Mouse (Mus musculus): ENCODE measurements at regions not wholly inside any gene's neighbourhood (a gene's known extent, or its start where the extent isn't known, plus 50 kb on each side); places are given as distances from the start of the nearest gene placed in this dataset.

- Histone ChIP-seq H3K4me1 (replicated peaks; ENCODE audit: control insufficient read depth, insufficient read depth, low read length) (peaks cover 43% of the 10 kb centered on the region), H3K4me3 (replicated peaks; ENCODE audit: low read length) (no peak overlapping the region), H3K4me2 (ENCODE audit: low read length) (no peak overlapping the region), H3K27me3 (replicated peaks; ENCODE audit: control insufficient read depth, insufficient read depth, low read length) (no peaks in the 10 kb centered on the region), H3K27ac (ENCODE audit: low read length) (peak overlapping the region; percentile 66), H3K9me3 (ENCODE audit: control insufficient read depth, low read length) (no peaks in the 10 kb centered on the region), H3K36me3 (ENCODE audit: control insufficient read depth, insufficient read depth) (no peaks in the 10 kb centered on the region), H3K9ac (replicated peaks; ENCODE audit: low read depth, low read length) (no peak overlapping the region)
- ATAC-seq, result no peak
- 64% methylated on average over 5 of the region's 5 CpGs for WGBS
Measured at GRCm38 (mm10) chr11:117538732-117539131, 54.6 kb downstream of the Gm11733 start.

GRCm38 (mm10) chr11:117540609-117541008 lies 56.4 kb downstream of the Gm11733 start:
- H3K4me3 ChIP-seq (replicated peaks; ENCODE audit: low read length), result no peak overlapping the region
- peak overlapping the region; percentile 18; the same call in 1 of the 2 replicates for H3K4me2 ChIP-seq (ENCODE audit: low read length)
- peak overlapping the region; percentile 38; the same call in 1 of the 2 replicates for H3K9ac ChIP-seq (replicated peaks; ENCODE audit: low read depth, low read length)
- H3K27ac ChIP-seq (ENCODE audit: low read length), result peak overlapping the region; percentile 63
- peak; percentile 47; the same call in 1 of the 2 replicates for ATAC-seq
- no peaks in the 10 kb centered on the region for H3K9me3 ChIP-seq (ENCODE audit: control insufficient read depth, low read length)
- H3K4me1 ChIP-seq (replicated peaks; ENCODE audit: control insufficient read depth, insufficient read depth, low read length), result peaks cover 29% of the 10 kb centered on the region
- no peaks in the 10 kb centered on the region for H3K36me3 ChIP-seq (ENCODE audit: control insufficient read depth, insufficient read depth)
- WGBS, result 37% methylated on average over 5 of the region's 5 CpGs
- H3K27me3 ChIP-seq (replicated peaks; ENCODE audit: control insufficient read depth, insufficient read depth, low read length), result no peaks in the 10 kb centered on the region

DNA sequence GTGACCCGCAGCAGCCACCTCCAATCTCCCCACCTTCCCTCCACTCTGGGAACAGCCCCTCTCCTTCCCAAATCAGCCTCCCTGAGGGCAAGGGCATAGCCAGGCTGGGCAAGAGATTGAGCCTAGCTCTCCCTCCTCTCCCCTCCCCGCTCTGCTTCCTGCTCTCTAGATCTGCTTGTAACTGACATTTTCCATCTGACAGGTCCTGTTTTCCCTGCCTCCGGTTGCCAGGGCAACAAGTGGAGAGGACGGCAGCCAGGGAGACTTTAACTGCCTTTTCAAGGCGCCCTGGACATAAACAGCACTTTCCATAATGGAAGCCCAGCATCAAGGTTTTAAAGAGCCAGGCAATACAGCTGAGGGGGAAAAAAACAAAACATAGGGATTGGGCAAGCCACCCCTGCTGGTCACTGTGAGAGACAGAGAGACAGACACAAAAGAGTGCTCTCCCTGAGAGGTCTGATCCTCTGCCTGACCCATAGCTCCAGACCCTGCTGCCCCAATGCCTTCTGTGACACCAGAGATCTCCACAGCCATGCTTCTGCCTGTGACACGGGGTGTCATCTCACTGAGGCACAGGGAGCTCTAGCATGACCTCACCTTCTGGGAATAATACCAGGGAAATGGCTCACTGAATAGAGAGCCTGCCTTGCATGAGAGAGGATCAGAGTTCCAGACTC lies 57.2 kb downstream of the Gm11733 start:
- WGBS, result 2% methylated on average over 6 of the region's 6 CpGs
- H3K27ac ChIP-seq (ENCODE audit: low read length), result peak overlapping the region; percentile 63
- no peaks in the 10 kb centered on the region for H3K9me3 ChIP-seq (ENCODE audit: control insufficient read depth, low read length)
- H3K4me1 ChIP-seq (replicated peaks; ENCODE audit: control insufficient read depth, insufficient read depth, low read length), result peaks cover 27% of the 10 kb centered on the region
- H3K36me3 ChIP-seq (ENCODE audit: control insufficient read depth, insufficient read depth), result no peaks in the 10 kb centered on the region
- H3K4me2 ChIP-seq (ENCODE audit: low read length), result no peak overlapping the region
- ATAC-seq, result peak; percentile 70
- no peaks in the 10 kb centered on the region for H3K27me3 ChIP-seq (replicated peaks; ENCODE audit: control insufficient read depth, insufficient read depth, low read length)
- H3K9ac ChIP-seq (replicated peaks; ENCODE audit: low read depth, low read length), result peak overlapping the region; percentile 38
- H3K4me3 ChIP-seq (replicated peaks; ENCODE audit: low read length), result no peak overlapping the region

DNA sequence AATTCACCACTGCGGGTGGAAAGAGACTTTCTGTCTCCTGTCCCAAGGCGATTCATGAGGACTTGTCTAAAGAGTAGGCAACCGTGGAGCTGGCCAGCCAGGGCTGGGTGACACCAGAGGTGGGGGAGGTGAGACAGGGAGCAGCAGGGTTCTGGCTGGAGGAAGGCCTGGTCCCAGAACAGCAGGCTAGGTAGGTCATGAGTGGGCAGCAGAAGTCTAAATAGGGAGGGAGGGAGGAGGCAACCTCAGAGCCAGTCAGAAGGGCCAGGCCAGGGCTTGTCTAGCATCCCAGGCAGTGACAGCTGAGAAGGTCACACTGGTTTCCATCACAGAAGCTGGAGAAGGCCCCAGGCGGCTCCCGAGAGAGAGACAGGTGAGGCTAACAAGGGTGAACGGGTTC lies 59.0 kb downstream of the Gm11733 start:
- no peak for ATAC-seq
- Histone ChIP-seq H3K36me3 (ENCODE audit: control insufficient read depth, insufficient read depth) (no peaks in the 10 kb centered on the region), H3K9me3 (ENCODE audit: control insufficient read depth, low read length) (no peaks in the 10 kb centered on the region), H3K9ac (replicated peaks; ENCODE audit: low read depth, low read length) (no peak overlapping the region), H3K4me3 (replicated peaks; ENCODE audit: low read length) (no peak overlapping the region), H3K27ac (ENCODE audit: low read length) (no peak overlapping the region), H3K27me3 (replicated peaks; ENCODE audit: control insufficient read depth, insufficient read depth, low read length) (no peaks in the 10 kb centered on the region), H3K4me2 (ENCODE audit: low read length) (no peak overlapping the region), H3K4me1 (replicated peaks; ENCODE audit: control insufficient read depth, insufficient read depth, low read length) (peaks cover 22% of the 10 kb centered on the region)
- 45% methylated on average over 6 of the region's 6 CpGs for WGBS

GRCm38 (mm10) chr11:117544507-117544906 lies 60.3 kb downstream of the Gm11733 start:
- H3K27me3 ChIP-seq (replicated peaks; ENCODE audit: control insufficient read depth, insufficient read depth, low read length), result no peaks in the 10 kb centered on the region

DNA sequence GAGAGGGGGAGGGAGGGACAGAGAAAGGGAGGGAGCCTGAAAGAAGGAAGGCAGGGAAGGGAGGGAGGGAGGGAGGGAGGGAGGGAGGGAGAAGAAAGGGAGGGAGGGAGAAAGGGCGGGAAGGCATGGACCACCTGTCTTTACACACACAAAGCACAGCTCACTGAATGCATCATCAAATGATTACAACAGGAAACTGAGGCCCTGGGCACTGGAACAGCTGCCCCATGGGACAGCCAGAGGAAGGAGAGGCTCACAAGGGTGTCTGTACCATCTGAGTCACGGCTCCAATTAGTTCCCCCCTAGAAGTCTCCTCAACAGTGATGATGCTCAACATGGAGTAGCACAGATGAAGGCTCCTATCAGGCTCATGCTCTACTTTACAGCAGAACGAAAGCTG lies 60.8 kb downstream of the Gm11733 start:
- WGBS, result 57% methylated on average over 3 of the region's 3 CpGs
- Histone ChIP-seq H3K4me3 (replicated peaks; ENCODE audit: low read length) (no peak overlapping the region), H3K36me3 (ENCODE audit: control insufficient read depth, insufficient read depth) (no peaks in the 10 kb centered on the region), H3K4me2 (ENCODE audit: low read length) (no peak overlapping the region), H3K27me3 (replicated peaks; ENCODE audit: control insufficient read depth, insufficient read depth, low read length) (no peaks in the 10 kb centered on the region), H3K4me1 (replicated peaks; ENCODE audit: control insufficient read depth, insufficient read depth, low read length) (peaks cover 18% of the 10 kb centered on the region), H3K9ac (replicated peaks; ENCODE audit: low read depth, low read length) (no peak overlapping the region), H3K27ac (ENCODE audit: low read length) (no peak overlapping the region), H3K9me3 (ENCODE audit: control insufficient read depth, low read length) (no peaks in the 10 kb centered on the region)
- no peak for ATAC-seq

More at GRCm38 (mm10) chr11:117544507-117544906, 60.3 kb downstream of the Gm11733 start:
- 35% methylated on average over 6 of the region's 6 CpGs for whole genome bisulfite sequencing
- H3K27ac ChIP-seq (ENCODE audit: low read length), result no peak overlapping the region
- no peak overlapping the region for H3K9ac ChIP-seq (replicated peaks; ENCODE audit: low read depth, low read length)
- H3K9me3 ChIP-seq (ENCODE audit: control insufficient read depth, low read length), result no peaks in the 10 kb centered on the region
- peaks cover 18% of the 10 kb centered on the region for H3K4me1 ChIP-seq (replicated peaks; ENCODE audit: control insufficient read depth, insufficient read depth, low read length)
- H3K4me3 ChIP-seq (replicated peaks; ENCODE audit: low read length), result no peak overlapping the region
- H3K4me2 ChIP-seq (ENCODE audit: low read length), result no peak overlapping the region
- ATAC-seq, result no peak
- no peaks in the 10 kb centered on the region for H3K36me3 ChIP-seq (ENCODE audit: control insufficient read depth, insufficient read depth)

DNA sequence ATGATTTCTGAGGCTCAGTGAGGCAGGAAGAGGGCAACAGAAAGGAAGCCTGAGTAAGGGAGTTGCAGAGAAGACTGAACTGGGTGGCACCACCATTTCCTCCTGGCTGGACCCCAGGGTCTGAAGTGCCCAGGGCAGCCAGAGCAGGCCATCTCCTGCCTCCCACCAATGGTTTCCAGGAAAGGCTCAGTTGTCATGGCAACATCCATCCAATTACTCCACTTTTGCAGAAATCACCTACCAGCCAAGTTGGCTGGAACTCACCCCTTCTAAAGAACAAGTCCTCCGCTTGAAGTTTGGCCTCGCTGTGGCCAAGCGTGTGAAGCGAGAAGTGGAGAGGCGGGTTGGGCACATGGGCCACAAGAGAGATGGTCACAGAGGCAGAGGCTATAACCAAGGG lies 67.8 kb downstream of the Gm11733 start:
- no peaks in the 10 kb centered on the region for H3K36me3 ChIP-seq (ENCODE audit: control insufficient read depth, insufficient read depth)
- no peak overlapping the region for H3K9ac ChIP-seq (replicated peaks; ENCODE audit: low read depth, low read length)
- no peaks in the 10 kb centered on the region for H3K9me3 ChIP-seq (ENCODE audit: control insufficient read depth, low read length)
- H3K27me3 ChIP-seq (replicated peaks; ENCODE audit: control insufficient read depth, insufficient read depth, low read length), result no peaks in the 10 kb centered on the region
- 62% methylated on average over 5 of the region's 5 CpGs for WGBS
- H3K4me1 ChIP-seq (replicated peaks; ENCODE audit: control insufficient read depth, insufficient read depth, low read length), result peaks cover 5% of the 10 kb centered on the region
- 0 out of 2 replicates have a peak, but pooled peaks have one; percentile 15 for ATAC-seq
- H3K27ac ChIP-seq (ENCODE audit: low read length), result 0 out of 2 replicates have a peak overlapping the region, but pooled peaks have one; percentile 10
- H3K4me3 ChIP-seq (replicated peaks; ENCODE audit: low read length), result no peak overlapping the region
- no peak overlapping the region for H3K4me2 ChIP-seq (ENCODE audit: low read length)

DNA sequence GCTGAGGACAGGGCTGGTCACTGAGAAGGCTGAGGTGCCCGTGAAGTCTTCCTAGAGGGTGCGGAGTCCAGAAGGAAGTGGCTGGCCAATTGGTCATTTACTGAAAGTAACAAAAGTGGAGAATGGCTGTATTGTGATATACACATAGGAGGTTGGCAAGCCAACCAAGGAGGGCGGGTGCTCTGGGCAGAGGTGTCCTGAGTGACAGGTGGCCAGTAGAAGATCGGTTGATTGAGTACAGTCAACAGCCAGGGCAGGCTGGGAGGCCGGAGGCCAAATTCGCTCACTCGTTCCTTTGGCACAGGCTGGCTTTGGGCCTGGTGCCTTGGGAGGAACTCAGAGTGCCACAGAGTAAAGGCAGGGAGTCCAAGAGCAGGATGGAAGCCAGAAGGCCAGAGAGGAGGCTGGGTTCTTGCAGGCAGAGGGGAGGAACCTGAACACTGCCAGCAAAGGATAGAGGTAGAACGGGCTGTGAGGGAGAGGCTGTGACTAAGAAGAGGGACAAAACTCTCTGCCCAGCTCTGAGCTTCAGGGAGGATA lies 68.3 kb downstream of the Gm11733 start:
- Histone ChIP-seq H3K36me3 (ENCODE audit: control insufficient read depth, insufficient read depth) (no peaks in the 10 kb centered on the region), H3K9ac (replicated peaks; ENCODE audit: low read depth, low read length) (no peak overlapping the region), H3K4me2 (ENCODE audit: low read length) (no peak overlapping the region), H3K27ac (ENCODE audit: low read length) (0 out of 2 replicates have a peak overlapping the region, but pooled peaks have one; percentile 10), H3K27me3 (replicated peaks; ENCODE audit: control insufficient read depth, insufficient read depth, low read length) (no peaks in the 10 kb centered on the region), H3K9me3 (ENCODE audit: control insufficient read depth, low read length) (no peaks in the 10 kb centered on the region), H3K4me3 (replicated peaks; ENCODE audit: low read length) (no peak overlapping the region), H3K4me1 (replicated peaks; ENCODE audit: control insufficient read depth, insufficient read depth, low read length) (peaks cover 5% of the 10 kb centered on the region)
- no peak for ATAC-seq
- 81% methylated on average over 8 of the region's 8 CpGs for WGBS

- Histone ChIP-seq H3K4me3 (replicated peaks; ENCODE audit: low read length) (no peak overlapping the region), H3K36me3 (ENCODE audit: control insufficient read depth, insufficient read depth) (no peaks in the 10 kb centered on the region), H3K27ac (ENCODE audit: low read length) (no peak overlapping the region), H3K9me3 (ENCODE audit: control insufficient read depth, low read length) (no peaks in the 10 kb centered on the region), H3K4me1 (replicated peaks; ENCODE audit: control insufficient read depth, insufficient read depth, low read length) (peaks cover 5% of the 10 kb centered on the region), H3K27me3 (replicated peaks; ENCODE audit: control insufficient read depth, insufficient read depth, low read length) (no peaks in the 10 kb centered on the region), H3K4me2 (ENCODE audit: low read length) (no peak overlapping the region), H3K9ac (replicated peaks; ENCODE audit: low read depth, low read length) (no peak overlapping the region)
- WGBS, result 71% methylated on average over 10 of the region's 10 CpGs
- no peak for ATAC-seq
Measured at GRCm38 (mm10) chr11:117554111-117554510, 69.9 kb downstream of the Gm11733 start.

All from forebrain, embryonic 16.5 days (tissue).